Comparison of ENCODE assay signal across 16 mouse cellular contexts in the genomic region with DNA sequence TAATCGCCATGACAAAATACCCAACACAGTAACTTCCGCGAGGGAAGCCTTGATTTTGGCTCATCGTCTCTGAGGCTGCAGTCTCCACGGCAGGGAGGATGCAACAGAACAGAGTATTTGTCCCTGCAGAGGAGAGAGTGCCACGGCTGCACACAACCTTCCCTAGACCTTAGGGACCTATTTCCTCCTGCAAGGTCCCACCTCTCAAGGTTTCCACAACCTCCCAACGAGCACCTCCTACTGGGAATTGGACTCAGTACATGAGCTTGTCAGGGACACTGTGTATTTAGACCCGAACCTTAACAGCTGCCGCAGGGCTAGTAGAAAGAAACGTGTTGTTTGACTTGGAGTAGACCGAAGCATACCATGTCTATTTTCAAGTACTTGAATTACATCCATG.
"Had no signal": no experiment of that assay in that cellular context is flagged by ENCODE, and none has a peak within 500 bp of the region (broad histone marks: within the 10 kb centered on the region; RNA-seq: fewer than 3 reads in every experiment).

No protein-coding gene starts in this region.

- H3K4me3 ChIP-seq: layer of hippocampus, adult 2 months; left cerebral cortex, adult 2 months; limb, embryonic 12.5 days; liver, embryonic 13.5 days had no signal

- H3K4me2 ChIP-seq: limb, embryonic 12.5 days; liver, embryonic 13.5 days had no signal

- H3K27me3 ChIP-seq: limb, embryonic 12.5 days; liver, embryonic 13.5 days had no signal

- H3K36me3 ChIP-seq: limb, embryonic 12.5 days; liver, embryonic 13.5 days had no signal

- H3K9ac ChIP-seq: limb, embryonic 12.5 days; liver, embryonic 13.5 days had no signal

- H3K9me3 ChIP-seq: limb, embryonic 12.5 days; liver, embryonic 13.5 days had no signal

- ATAC-seq: intestine, postnatal 0 days had no signal

- H3K27ac ChIP-seq: kidney, postnatal 0 days; layer of hippocampus, adult 2 months; left cerebral cortex, adult 2 months; limb, embryonic 12.5 days; liver, embryonic 13.5 days had no signal

- DNase-seq: kidney, adult 2 months; kidney, postnatal 25 days; layer of hippocampus, postnatal 36 days; liver, embryonic 13.5 days; lung, adult 2 months; lung, postnatal 14 days; lung, postnatal 4 days; retina, postnatal 1 day; right cerebral cortex, postnatal 25 days; thymus, adult 18-20 months; thymus, postnatal 36 days had no signal

- H3K4me1 ChIP-seq: liver, embryonic 13.5 days had no signal
